Mouse (Mus musculus) cerebellum, adult 18-20 months (tissue): ENCODE results near the gene Rhov.

Experiments
- DNase-seq, 2 experiments: peaks; one replicate each; pipeline ENCODE4 v3.0.0; 2021

Rhov gene

DNA sequence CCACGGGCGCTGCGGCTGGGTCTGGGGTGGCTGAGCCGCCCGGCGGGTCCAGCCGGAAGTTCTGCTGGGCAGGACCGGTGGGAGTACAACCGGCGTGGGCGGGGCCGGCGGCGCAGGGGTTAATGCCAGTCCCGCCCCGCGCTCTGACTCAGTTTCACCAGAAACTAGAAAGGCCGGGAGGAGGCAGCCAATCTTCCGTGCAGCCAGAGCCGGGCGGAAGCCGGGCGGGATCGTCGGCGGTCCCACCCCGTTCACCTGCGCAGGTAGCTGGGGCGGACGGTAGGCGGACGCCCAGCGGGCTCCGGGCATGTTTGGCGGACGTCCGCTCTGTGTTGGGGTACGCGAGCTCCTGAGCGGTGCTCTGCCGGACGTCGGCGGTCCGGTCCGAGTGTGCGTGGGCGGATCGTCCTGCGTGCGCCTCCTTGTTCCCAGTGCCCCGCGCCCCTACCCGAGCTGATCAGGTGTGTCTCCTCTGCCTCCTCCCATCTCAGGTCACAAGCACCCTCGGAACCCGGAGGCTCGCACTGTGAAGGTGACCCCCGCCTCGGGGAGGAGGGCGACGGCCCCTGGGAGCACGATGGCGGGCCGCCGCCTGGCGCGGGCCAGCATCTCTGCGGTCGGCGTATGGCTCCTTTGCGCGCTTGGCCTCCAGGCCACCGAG lies 33.7 kb downstream of the Rhov start, which contains the start of gene Spint1:
Gene Spint1 (plus strand): TSS at position 153 of the 661 bp plus-strand sequence.
- no peak for DNase-seq

DNA sequence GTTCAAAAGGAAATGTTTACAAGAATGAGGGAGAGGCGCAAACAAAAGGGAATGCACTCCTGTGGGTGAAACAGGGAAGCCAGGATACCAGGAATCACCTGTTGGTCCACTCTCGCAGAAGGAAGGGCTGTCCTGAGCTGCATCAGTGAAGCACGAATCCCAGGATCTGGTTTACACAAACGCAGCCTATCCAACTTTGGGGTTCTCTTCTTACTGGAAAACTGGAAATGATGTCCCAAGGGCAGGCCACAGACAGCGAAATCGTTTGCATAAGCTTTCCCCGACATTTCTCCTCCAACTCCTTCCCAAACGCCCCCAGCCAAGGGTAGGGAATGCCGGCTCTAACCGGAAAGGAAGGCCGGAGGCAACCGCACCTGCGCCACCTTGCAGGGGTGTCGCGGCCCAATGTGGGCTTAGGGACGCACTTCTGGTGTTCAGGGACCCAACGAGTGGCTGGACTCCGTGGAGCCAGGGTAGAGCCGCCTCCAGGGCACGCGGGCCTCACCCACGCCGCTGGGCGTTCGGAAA lies 34.3 kb downstream of the Rhov start:
- DNase-seq = no peak

DNA sequence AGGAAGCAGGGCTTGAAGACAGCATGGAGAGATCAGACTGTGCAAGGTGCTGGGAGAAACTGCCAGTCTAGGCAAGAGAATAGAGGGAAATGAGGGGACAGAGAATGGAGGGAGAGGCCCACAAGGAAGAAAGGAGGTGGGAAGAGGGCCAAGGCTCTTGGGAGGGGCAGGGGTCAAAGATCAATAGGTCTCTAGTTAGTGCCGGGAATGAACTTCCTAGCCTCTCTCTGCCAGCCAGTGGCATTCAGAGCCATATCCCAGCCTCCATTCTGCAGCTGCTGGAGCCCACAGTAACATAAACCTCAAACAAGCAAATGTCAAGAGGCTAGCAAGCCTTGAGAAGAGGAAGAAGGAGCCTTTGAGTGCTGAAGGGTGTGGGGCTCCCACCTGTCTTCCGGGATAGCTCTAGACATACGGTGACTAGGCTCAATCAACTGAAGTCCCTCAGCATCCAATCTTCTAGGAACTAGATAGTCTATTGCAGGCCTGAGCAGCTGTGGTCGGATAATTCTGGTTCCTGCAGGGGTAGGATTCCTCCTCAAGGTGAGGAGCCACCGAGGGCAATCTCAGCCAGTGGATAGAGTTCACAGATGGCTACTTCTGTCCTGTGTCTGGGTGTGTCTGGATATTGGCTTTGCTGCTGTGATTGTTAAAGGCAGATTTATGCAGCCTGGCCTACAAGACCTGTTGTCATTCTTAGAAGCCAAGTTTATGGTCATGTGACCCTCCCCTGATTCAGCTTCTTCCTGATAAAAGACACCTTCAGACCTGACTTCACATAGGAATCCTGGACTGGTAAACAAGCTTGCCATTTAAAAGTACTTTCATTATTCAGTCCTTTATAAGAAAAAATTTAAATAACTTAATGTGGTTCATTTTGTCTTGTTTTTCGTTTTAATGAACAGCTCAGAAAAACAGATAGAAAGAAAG lies 41.0 kb downstream of the Rhov start, which contains the start of gene Ppp1r14d:
Gene Ppp1r14d (minus strand): TSS at position 132 of the 930 bp plus-strand sequence.
- no peak for DNase-seq
